Mouse (Mus musculus) spleen, adult 2 months (tissue): ENCODE results near the gene Dip2b.

ENCODE experiments used
- CTCF ChIP-seq: fragments of 200-500 bp; IDR thresholded peaks from 2 replicates; pipeline ENCODE4 v1.5.1; 2011; ENCODE audit warnings: mild to moderate bottlenecking, inconsistent platforms; ENCODE audit not compliant: insufficient read depth, insufficient read length, insufficient replicate concordance; ENCODE audit errors: extremely low read depth
- POLR2A ChIP-seq: fragments of 200-500 bp; IDR thresholded peaks from 2 replicates; pipeline ENCODE4 v1.6.1; 2011; ENCODE audit warnings: low read depth, low read length, inconsistent platforms

- TF ChIP-seq POLR2A (no peak), CTCF (no peak)
Measured at GRCm38 (mm10) chr15:100163381-100164051, 125.1 kb downstream of the Dip2b start.
